Mouse (Mus musculus) embryonic fibroblast, embryonic 13.5 days (primary cell): ENCODE measurements around the gene Psme2. TPM values are rescaled to one million over a fixed set of nuclear protein-coding genes. Genes with fewer than 3 reads are reported as not detected.

Experiments
- H3K27ac ChIP-seq: 2 replicates; pipeline ENCODE4 v1.5.1; 2012; ENCODE audit warnings: low read length, control low read depth, inconsistent platforms; ENCODE audit not compliant: insufficient read depth
- H3K4me1 ChIP-seq: 2 replicates; pipeline ENCODE4 v1.6.1; 2011; ENCODE audit warnings: low read length; ENCODE audit not compliant: control insufficient read depth, insufficient read depth
- H3K4me3 ChIP-seq: 2 replicates; pipeline ENCODE4 v1.5.1; 2011; ENCODE audit warnings: mild to moderate bottlenecking, control low read depth, low read length; ENCODE audit not compliant: insufficient read depth
- CTCF ChIP-seq: IDR thresholded peaks from 2 replicates; pipeline ENCODE4 v1.5.1; 2011; ENCODE audit warnings: mild to moderate bottlenecking, control low read depth, low read length, moderate library complexity, borderline replicate concordance; ENCODE audit not compliant: insufficient read depth
- POLR2A ChIP-seq: IDR thresholded peaks from 2 replicates; pipeline ENCODE4 v1.6.1; 2011; ENCODE audit warnings: low read depth, mild to moderate bottlenecking, control low read depth, low read length, moderate library complexity
- polyA plus RNA-seq: library from polyadenylated mRNA; stranded (reverse); fragments of >200 nt; gene quantifications from 2 replicates; pipeline ENCODE4 v1.2.4, GENCODE M21; 2011; ENCODE audit warnings: low read depth; ENCODE audit not compliant: missing spikeins, insufficient read length

The Psme2 gene
- polyA plus RNA-seq, 1 experiment, result 242 TPM

GRCm38 (mm10) chr14:55596036-55596690, 5.2 kb upstream of the Psme2 start:
- Histone ChIP-seq H3K27ac (no peak overlapping the region), H3K4me3 (no peak overlapping the region), H3K4me1 (no peaks in the 10 kb centered on the region)
- TF ChIP-seq POLR2A (no peak), CTCF (no peak)

- no peak for TF ChIP-seq CTCF
- no peak for TF ChIP-seq POLR2A
- no peak overlapping the region for H3K27ac ChIP-seq
- peak overlapping the region; percentile 78 for H3K4me3 ChIP-seq
- H3K4me1 ChIP-seq, result 0 out of 2 replicates have a peak, but pooled peaks cover 4% of the 10 kb centered on the region
Measured at GRCm38 (mm10) chr14:55592226-55592625, 1.3 kb upstream of the Psme2 start.

GRCm38 (mm10) chr14:55591331-55591891, 498 bp upstream of the Psme2 start, which contains the start of gene Rnf31:
Gene Rnf31 (plus strand): TSS chr14:55591708.
- Histone ChIP-seq H3K4me1 (0 out of 2 replicates have a peak, but pooled peaks cover 4% of the 10 kb centered on the region), H3K27ac (peak within 1 kb of the TSS; percentile 92), H3K4me3 (peak within 1 kb of the TSS; percentile 96)
- TF ChIP-seq CTCF, result no peak
- peak; percentile 71 for TF ChIP-seq POLR2A

GRCm38 (mm10) chr14:55589771-55590448, 1.0 kb downstream of the Psme2 start:
- peak overlapping the region; percentile 96 for H3K4me3 ChIP-seq
- 0 out of 2 replicates have a peak, but pooled peaks cover 4% of the 10 kb centered on the region for H3K4me1 ChIP-seq
- H3K27ac ChIP-seq, result 0 out of 2 replicates have a peak overlapping the region, but pooled peaks have one; percentile 32
- no peak for TF ChIP-seq CTCF
- TF ChIP-seq POLR2A, result no peak

GRCm38 (mm10) chr14:55589271-55589670, 1.6 kb downstream of the Psme2 start:
- H3K4me1 ChIP-seq, result 0 out of 2 replicates have a peak, but pooled peaks cover 4% of the 10 kb centered on the region
- no peak overlapping the region for H3K4me3 ChIP-seq
- TF ChIP-seq CTCF (no peak), POLR2A (no peak)
- no peak overlapping the region for H3K27ac ChIP-seq

GRCm38 (mm10) chr14:55586149-55586548, 4.8 kb downstream of the Psme2 start:
- no peak overlapping the region for H3K27ac ChIP-seq
- H3K4me1 ChIP-seq, result 0 out of 2 replicates have a peak, but pooled peaks cover 4% of the 10 kb centered on the region
- TF ChIP-seq POLR2A, result no peak
- TF ChIP-seq CTCF, result no peak
- no peak overlapping the region for H3K4me3 ChIP-seq

- TF ChIP-seq CTCF (no peak), POLR2A (no peak)
- H3K27ac ChIP-seq, result no peak overlapping the region
- H3K4me1 ChIP-seq, result 0 out of 2 replicates have a peak, but pooled peaks cover 4% of the 10 kb centered on the region
- H3K4me3 ChIP-seq, result no peak overlapping the region
Measured at GRCm38 (mm10) chr14:55585566-55585960, 5.3 kb downstream of the Psme2 start.

GRCm38 (mm10) chr14:55584702-55585565, 6.0 kb downstream of the Psme2 start, which contains the start of gene Emc9:
Gene Emc9 (minus strand): TSS chr14:55585302.
- no peak within 1 kb of the TSS for H3K27ac ChIP-seq
- H3K4me3 ChIP-seq, result peak within 1 kb of the TSS; percentile 73
- TF ChIP-seq POLR2A, result peak; percentile 85
- no peak for TF ChIP-seq CTCF
- 0 out of 2 replicates have a peak, but pooled peaks cover 2% of the 10 kb centered on the region for H3K4me1 ChIP-seq

GRCm38 (mm10) chr14:55584303-55584701, 6.6 kb downstream of the Psme2 start:
- Histone ChIP-seq H3K4me1 (no peaks in the 10 kb centered on the region), H3K4me3 (peak overlapping the region; percentile 73), H3K27ac (no peak overlapping the region)
- no peak for TF ChIP-seq POLR2A
- no peak for TF ChIP-seq CTCF
